Mouse (Mus musculus): ENCODE data around the gene Suox.
"Not testable (repeated sequence)": the region's sequence is repeated elsewhere in the genome, so short reads cannot be mapped to it uniquely, and the experiment has no call there.

The Suox gene

DNA sequence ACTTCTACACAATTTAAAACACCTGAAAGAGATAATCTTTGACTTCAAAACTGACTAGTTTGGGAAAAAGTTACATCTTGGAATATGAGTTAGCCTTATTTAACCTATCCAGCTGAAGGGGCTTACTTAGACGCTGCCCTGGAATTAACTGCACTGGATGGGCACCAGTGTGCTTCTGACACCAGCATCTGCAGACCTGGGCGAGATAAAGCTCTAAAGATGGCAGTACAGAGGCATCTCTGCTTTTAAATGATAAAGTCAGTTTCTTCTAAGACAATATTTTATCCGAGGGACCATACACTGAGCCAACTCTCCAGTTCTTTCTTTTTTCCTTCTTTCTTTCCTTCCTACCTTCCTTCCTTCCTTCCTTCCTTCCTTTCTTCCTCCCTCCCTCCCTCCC lies 9.1 kb downstream of the Suox start:
- no peak for DNase-seq (ENCODE audit: low read depth, low spot score)

DNA sequence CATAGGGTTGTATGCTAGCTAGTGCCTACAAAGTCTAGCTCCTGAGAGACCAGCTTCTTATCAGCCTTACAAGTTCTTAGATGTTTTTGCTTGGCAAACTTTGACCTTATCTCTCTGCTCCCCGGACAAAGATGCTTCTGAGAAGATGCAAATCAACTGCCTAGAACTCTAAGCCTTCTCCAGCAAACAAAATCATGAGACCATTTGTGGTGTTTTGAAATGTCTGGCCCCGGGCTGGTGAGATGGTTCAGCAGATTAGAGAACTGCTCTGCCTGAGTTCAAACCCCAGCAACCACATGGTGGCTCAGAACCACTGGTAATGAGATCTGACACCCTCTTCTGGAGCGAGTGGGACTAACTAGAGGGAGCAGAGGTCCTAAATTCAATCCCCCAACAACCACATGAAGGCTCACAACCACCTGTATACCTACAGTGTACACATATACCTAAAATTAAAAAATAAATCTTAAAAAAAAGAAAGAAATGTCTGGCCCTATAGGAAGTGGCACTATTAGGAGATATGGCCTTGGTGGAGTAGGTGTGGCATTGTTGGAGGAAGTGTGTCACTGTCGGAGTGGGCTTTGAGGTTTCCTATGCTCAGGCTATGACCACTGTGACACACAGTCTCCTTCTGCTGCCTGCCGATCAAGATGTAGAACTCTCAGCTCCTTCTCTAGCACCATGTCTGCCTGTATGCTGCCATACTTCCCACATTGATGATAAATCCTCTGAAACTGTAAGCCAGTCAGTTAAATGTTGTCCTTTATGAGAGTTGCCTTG lies 10.2 kb downstream of the Suox start:
- DNase-seq (ENCODE audit: low read depth, low spot score), result no peak

DNA sequence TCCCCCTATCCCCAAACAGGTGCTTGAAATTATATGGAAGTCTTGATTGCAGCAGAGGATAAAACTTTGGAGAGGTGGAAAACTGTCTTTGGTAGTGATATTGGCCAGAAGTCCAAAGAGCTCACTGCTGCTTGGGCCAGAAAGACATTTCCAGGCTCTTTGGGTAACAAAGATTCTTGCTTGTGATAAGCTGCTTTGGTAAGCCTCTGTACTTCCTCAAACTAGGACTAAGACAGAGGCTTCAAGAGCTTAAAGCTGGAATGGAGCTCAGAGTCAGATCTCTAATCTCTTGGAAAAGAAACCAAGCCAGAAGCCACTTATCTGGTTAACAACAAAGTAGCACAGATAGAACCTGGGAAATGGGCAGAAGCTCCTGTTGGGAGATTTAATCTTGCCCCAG lies 11.4 kb downstream of the Suox start:
- no peak for DNase-seq (ENCODE audit: low read depth, low spot score)

DNA sequence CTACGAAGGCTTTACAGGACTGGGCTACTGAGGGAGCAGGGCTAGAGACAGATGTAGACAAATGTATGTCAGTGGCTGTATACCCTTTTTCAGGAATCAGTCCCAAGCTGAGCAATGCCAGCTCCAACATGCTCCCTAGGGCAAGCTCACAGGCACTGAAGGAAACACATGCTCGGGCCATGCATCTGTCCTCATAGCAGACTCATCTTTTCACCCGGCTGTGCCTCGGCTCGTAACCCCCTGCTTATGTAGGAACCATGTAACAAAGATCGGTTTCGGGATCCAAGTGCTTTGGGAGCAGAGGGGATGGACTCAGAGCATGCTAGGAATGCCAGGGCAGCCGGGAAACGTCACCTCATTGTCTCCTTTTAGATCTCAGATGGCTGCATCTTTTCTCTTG lies 14.4 kb downstream of the Suox start:
- no peak for DNase-seq (ENCODE audit: low read depth, low spot score)

DNA sequence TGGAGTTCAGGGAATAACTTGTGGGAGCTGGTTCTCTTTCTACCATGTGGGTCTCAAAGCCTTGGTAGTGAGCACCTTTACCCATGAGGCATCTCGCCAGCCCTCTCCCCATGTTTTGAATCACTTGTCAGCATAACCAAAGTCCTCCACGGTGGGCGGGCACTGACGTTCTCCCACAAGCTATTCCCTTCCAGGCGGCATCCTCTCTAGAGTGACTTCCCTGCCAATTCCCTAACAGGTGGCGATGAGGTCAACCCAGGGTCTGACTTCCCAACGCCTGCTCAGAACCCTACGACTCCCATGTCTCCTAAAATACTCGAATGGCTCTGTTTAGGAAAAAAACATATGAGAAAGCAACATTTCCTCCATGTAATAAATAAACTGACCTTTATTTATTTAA lies 16.0 kb downstream of the Suox start:
- no peak for DNase-seq (ENCODE audit: low read depth, low spot score)

DNA sequence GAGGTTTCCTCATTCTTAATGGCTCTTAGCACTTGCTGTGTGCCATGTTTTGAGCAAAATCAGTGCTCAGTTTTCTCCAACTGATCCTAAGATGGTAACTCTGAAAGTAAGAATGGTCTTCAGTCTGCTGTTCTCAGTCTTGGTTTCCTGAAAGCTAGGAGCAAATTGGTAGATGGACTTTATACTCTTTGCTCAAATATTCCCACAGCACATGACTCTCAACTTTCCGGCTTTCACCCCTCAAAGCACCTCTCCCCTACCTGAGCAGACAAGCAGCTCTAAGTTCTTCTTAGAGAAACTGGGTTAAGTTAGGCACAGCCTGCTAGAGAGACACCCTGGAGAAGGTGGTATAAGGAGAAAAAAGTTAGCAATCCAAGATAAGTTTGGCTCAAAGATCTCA lies 17.1 kb downstream of the Suox start:
- DNase-seq (ENCODE audit: low read depth, low spot score), result no peak

DNA sequence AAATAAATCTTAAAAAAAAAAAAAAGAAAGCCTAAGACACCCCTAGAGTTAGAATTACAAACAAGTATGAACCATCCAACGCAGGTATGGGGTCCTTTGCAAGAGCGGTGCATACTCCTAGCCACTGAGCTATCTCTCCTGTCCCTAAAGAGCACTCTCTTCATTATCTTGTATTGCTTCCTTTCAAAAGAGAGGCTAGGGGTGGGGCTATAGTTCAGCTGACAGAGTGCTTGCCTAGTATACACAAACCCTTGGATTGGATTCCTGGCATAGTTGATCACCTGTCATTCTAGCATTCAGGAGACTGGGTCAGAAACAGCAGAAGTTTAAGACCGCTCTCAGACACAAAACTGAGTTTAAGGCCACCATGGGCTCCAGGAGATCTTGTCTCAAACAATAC lies 18.6 kb downstream of the Suox start:
- DNase-seq (ENCODE audit: low read depth, low spot score), result no peak

DNA sequence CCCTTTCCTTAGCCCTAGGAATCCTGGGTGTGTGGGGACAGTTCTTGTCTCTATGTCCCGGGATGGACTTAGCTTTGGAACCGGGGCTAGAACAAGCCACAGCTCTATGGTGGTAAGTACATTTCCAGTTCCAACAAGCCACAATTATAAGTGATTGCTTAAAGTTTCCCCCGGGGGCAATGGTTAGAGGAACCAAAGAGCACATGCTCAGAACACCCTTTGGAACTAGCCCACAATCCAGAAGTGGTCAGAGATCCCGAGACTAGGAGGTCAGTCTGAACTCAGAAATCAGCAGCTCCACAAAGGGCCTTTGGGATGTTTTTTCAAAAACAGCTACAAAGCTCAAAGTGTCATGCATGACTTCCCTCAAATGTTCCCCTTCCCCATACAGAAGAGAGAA lies 20.0 kb downstream of the Suox start:
- no peak for DNase-seq (ENCODE audit: low read depth, low spot score)

DNA sequence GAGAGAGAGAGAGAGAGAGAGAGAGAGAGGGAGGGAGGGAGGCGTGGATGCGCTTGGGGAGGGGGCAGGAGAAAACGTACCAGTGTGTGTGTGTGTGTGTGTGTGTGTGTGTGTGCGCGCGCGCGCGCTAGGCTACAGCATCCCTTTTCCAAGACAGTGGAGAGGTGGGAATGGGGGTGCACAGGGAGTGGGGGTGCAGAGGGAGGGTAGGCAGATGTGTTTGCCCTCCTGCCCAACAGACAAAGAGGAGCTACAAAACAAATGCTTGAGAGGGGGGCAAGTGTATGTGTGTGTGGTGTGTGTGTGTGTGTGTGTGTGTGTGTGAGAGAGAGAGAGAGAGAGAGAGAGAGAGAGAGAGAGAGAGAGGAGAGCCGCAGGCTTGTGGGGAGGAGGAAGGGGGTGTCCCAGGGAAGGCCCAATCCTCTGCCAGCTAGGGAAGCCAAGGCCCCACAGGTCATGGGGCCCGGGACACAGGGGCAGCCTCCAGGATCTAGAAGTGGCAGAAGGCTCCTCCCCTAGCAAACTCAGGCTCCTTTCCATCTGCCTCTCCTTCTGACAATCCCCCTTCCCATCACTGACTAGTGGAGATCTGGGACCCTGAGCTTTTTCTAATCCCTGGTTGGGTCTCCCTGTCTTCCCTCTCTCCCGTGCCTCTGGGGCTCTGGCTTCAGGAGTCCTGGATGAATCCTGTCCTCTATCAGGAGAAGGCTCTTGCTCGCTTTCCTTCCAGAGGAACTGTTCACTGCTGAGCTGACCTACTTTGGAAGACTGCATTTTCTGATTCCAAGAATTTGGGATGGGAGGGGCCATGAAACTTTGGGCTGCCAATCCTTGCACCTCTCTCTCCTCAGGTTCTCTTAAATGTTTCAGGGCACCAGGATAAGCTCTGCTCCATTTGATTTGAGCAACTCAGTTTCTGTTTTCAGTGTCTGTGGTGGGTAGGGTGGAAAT lies 27.5 kb downstream of the Suox start:
- DNase-seq (ENCODE audit: low read depth, low spot score), result no peak

DNA sequence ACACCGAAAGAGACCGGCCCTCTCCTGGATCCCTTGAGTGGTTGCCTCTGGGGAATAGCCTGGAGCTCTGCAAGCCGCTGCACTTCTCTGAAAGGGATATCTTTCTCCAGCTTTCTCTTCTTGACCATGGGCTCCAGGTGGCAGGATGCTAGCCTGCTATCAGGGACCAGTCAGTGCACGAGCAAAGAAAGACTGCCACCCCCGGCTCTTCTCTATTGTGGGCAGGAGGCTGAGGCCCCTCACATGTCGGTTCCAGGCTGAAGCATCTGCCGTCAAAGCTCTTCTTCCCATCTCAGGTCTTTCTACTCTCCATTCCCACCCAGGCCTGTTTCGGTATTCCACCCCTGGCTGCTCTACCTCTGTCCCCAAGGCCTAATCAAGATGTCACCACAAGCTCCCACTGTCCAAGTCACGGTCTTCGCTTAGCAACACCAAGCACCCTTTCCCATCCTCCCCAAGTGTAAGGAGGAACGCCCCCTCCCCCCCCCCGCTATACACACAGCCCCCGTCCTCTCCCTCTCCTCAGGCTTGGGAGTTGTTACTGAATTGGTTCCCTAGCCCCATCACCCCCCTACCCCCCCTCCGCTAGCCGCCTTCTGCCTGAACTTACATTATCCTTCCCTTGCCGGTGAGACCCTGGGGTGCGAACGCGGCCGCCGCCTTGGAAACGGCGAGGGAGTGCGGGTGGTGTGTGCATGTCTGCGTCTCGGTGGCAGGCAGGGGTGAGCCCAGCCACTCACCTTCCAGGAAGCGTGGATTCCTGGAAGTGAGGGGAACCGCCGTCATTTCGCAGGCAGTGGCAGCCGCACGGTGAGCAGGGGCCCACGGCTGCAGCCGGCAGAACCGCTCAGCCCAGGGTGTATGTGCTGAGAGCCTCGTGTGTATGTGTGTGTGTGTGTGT lies 28.5 kb downstream of the Suox start, which contains the start of gene Ikzf4:
Gene Ikzf4 (minus strand): TSS at position 881 of the 901 bp plus-strand sequence.
- no peak for DNase-seq (ENCODE audit: low read depth, low spot score)

DNA sequence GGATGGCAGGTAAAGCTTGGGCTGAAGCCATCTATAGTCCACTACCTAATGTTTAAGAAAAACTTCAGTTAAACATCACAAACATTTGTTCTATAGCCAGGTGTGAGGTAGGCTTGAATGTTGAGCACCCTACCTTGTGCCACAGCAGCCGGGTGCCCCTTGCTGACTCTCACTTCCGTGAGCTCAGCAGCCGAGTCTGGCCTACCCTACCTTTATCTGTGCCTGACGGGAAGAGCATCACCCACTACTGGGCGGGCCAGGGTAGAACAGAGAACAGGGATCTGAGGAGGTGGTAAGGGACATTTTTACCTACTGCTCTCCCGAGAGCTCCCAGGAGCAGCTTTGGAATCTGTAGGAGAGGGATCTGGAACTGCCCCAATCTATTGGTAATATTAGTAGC lies 31.1 kb downstream of the Suox start:
- DNase-seq (ENCODE audit: low read depth, low spot score), result no peak

DNA sequence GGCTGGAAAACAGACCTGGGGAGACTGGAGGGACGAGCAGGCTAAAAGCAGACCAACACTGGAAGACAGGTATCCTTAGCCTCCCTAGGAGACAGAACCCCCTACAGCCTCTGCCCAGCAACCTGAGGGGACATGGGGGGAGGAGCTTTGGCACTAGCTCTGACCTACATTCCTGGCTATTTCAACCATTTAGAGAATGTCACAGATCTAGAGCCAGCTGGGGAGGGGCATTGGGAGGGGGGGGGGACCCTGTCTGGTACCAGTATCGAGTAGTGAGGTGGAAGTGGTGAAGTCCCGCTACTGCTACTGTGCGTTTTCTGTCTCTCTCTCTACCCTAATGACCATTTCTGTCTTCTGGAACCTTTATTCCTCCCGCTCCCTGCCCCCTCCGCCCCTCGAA lies 32.0 kb downstream of the Suox start:
- no peak for DNase-seq (ENCODE audit: low read depth, low spot score)

DNA sequence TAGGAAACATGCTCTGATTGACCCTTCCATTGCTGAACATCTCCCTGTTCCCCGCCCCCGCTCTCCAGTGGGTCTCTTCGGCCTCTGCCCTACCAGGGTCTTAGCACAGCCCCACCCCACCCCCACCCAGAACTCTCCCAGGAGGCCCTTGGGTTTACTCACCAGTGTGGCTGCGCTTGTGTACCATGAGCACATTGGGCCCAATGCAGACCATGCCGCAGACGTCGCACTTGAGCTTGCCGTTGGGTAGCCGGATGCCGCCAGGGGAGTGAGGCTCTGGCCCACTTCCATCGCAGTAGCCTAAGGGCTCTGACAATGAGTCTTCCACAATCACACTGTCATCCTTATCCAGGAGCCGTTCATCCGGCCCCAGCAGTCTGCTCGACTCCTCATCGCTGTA lies 33.0 kb downstream of the Suox start:
- DNase-seq (ENCODE audit: low read depth, low spot score), result no peak

DNA sequence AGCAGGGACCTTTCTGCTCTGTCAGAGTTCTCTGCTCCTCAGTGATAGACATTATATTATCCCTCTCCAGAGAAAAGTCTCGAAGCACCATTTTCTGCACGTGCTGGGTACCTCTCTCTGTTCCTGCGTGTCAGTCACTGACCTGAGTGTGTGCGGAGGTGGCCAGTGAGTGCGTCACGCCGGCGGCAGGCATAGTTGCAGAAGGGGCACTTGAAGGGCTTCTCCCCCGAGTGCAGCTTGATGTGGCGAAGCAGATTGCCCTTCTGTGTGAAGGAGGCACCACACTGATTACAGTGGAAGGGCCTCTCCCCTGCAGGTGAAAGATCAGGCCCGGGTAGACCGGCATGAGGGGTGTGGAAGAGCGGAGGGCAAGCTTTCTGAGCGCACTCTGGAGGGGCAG lies 33.9 kb downstream of the Suox start:
- no peak for DNase-seq (ENCODE audit: low read depth, low spot score)

DNA sequence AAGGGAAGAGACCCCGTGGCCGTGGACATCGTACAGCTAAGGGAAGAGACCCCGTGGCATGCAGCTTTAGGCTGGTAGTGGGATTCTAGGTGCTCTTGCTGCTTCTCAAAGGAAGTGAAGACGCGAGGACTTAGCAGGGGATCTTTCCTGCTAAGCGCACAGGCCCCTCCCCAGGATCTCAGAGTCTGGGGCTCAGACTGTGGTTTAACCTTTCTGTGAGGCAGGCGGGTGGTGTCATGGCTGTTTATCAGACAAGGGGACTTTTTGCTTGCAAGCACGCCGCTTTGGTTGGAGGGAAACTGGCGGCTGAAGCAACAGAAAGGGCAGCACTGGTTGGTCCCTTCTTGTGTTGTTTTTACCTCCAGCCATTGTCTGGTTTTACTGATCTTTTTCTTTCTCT lies 36.9 kb downstream of the Suox start:
- no peak for DNase-seq (ENCODE audit: low read depth, low spot score)

DNA sequence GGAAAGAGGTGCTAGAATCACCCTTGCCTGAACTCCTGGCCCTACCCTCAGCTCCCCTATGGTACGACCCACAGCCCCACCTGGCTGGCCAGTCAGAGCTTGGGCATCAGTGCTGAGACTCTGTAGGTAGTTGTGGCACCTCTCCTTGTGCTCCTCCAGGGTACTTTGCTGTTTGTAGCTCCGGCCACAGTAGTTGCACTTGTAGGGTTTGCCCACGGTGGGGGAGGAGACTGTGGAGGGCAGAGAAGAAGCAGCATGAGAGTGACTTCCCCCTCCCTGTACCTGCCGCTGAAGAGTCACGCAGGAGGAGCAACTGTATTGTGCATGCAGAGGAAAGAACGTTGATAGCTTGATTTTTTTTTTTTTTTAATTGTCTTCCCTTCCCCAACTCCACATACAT lies 37.3 kb downstream of the Suox start:
- DNase-seq (ENCODE audit: low read depth, low spot score), result no peak

DNA sequence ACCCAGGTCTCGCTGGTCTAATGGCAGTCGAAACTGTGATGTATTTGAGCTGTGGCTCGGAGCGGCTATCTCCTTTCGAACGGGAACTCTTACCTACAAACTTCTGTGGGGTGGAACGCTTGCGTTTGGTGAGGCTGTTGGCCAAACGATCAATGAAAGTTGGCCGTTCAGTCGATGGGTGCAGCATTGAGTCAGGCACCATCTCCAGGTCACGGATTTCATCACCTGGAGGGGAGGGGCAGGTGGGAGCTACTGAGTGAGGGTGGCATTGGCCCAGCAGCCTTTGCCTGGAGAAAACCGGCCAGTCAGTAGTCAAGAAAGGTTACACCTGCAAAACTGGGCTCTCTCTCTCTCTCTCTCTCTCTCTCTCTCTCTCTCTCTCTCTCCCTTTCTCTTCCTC lies 38.2 kb downstream of the Suox start:
- no peak for DNase-seq (ENCODE audit: low read depth, low spot score)

DNA sequence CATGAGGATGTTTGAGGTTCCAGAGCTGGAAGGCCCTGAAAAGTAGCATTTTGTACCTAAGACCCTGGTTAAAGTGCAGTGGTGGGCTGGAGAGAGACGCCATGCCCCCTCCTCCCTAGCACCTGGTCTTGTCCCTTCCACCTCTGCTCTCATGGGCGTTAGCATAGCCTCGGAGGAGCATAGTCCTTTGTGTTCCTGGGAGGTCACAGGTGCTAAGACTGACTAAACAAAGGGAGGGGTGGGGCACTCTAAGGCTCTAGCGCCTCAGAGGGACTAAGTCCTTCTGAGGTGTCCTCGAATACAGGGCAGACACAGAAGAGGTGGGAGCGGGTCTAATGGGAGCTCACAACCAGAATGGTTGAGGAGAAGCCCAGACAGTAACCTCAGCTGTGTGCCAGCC lies 42.3 kb downstream of the Suox start:
- no peak for DNase-seq (ENCODE audit: low read depth, low spot score)

DNA sequence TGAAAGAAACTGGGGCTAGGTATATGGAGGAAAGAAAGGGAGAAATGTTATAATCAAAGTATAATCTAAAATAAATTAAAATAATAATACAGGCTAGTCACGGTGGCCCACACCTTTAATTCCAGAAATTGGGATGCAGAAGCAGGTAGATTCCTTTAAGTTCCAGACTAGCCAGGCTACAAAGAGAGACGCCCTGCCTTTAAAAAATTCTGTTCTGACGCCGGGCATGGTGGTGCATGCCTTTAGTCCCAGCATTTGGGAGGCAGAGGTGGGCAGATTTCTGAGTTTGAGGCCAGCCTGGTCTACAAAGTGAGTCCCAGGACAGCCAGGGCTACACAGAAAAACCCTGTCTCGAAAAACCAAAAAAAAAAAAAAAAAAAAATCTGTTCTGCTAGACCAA lies 43.6 kb downstream of the Suox start:
- DNase-seq (ENCODE audit: low read depth, low spot score), result not testable (repeated sequence)

DNA sequence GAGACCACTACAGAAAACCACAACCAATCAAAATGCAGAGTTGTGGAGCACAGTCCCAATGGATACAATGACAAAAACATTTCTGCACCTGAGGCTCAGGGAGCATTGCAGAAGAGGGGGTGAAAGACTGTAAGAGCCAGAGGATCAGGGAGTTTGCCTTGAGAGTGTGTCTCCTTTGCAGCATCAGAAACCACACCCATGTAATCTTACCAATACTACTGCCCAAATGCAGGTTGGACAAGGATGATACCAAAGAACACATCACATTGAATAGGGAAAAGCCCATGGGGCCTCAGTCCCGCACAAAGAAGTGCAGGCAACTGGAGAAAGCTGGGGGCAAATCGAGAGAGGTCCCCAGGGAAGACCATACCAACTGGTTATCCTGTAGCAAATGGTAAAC lies 44.1 kb downstream of the Suox start:
- peak; percentile 52 for DNase-seq (ENCODE audit: low read depth, low spot score)

DNA sequence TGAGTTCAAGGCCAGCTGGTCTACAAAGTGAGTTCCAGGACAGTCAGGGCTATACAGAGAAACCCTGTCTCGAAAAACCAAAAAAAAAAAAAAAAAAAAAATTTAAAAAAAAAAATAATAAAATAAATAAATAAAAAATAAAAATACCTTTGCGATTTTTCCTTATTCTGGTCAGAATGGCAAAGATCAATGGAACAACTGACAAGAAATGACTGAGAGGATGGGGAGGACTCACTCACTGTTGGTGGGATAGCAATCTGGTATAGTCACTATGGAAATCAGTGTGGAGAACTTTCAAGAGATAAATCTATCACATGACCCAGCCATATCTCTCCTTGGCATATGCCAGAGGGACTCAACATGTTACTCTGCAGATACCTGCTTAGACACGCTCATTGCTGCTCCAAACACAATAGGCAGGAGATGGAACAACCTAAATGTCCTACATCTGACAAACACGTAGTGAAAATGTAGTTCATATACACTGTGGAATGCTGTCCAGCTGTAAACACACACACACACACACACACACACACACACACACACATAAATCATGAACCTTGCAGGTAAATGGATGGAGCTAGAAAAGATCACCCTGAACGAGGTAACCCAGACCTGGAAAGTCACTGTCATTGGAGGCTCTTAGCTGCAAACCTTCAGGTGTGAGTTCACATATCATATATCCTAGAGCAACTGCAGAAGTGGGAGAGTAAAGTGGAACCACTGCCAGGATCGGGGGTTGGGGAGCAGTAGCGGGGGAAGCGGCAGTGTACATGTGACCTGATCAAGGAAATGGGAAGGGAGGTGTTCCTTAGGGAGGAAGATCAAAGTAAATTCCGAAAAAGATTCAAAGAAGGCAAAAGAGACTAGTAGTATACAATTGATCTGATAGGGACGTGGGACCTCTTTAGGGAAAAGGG lies 46.2 kb downstream of the Suox start:
- DNase-seq (ENCODE audit: low read depth, low spot score), result peak; percentile 37
